Mouse (Mus musculus): Measurements from ENCODE around the gene Tap2.

GRCm38 (mm10) chr17:34248764-34249163 lies 45.4 kb downstream of the Tap2 start:
- TF ChIP-seq CTCF (conservative IDR thresholded peaks at IDR 0.05; ENCODE audit: low read length) (no peak), POU5F1 (IDR thresholded peaks at IDR 0.05; ENCODE audit: borderline replicate concordance, low read length) (no peak), NANOG (IDR thresholded peaks at IDR 0.05; ENCODE audit: borderline replicate concordance, low read length) (no peak)

Data from E14TG2a.4 (cell line).